Mouse (Mus musculus) B cell, adult 62 days (primary cell): Measurements from ENCODE around the gene Atad3a. TPM values are rescaled to one million over a fixed set of nuclear protein-coding genes. Genes with fewer than 3 reads are reported as not detected.

Experiments
- total RNA-seq: library from RNA; stranded (reverse); gene quantifications from 4 replicates; pipeline ENCODE4 v1.2.4, GENCODE M21; 2023

Gene Atad3a
- 43.7 to 60.2 TPM (median 50.2 TPM) in 4 replicates for total RNA-seq

GRCm38 (mm10) chr4:155760613-155761355 lies at the start of gene Atad3a:
Atad3a (minus strand) TSS chr4:155761093.

DNA sequence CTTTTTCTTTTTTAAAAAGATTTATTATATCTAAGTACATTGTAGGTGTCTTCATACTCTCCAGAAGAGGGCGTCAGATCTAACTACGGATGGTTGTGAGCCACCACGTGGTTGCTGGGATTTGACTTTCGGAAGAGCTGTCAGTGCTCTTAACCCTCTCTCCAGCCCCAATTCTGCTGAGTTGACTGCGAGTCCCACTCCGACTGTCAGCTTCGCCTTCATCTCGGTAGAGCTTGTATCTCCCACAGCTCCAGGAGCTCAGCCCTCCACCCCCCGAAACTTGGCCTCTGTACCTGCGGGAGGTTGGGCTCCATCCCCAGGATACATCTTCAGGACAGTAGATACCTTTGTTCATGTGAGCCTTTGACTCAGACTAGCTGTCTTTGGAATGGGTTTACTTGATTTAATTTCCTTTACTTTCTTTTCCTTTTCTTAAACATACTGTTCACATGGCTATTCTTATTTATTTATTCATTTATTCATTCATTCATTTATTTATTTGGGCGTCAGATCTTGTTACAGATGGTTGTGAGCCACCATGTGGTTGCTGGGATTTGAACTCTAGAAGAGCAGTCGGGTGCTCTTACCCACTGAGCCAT lies 41.9 kb upstream of the Atad3a start, which contains the start of gene Mrpl20:
TSS of gene Mrpl20 (plus strand) at position 138 of the 599 bp plus-strand sequence.

GRCm38 (mm10) chr4:155790021-155790489 lies 29.2 kb upstream of the Atad3a start, which contains the start of gene Ankrd65:
Ankrd65 (plus strand) TSS chr4:155790439.

DNA sequence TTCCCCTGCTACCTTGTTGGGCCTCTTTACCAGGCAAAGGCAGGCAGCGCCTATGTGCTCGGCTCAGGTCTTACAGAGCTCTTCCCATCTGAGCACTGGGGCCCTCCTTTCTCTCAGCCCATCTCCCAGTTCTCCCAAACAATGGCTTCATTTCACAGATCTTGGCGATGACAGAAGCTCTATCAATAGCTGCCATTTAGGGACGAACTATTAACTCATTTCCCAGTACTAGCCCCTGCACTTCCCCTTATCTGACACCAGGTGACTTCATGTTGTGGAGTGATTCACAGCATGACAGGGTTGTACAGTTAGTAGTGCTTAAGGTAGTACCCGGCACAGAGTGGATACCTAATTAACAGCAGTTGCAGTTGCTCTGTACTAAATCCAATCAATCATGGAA lies 24.9 kb upstream of the Atad3a start, which contains the start of gene Tmem88b:
TSS of gene Tmem88b (minus strand) at position 56 of the 400 bp plus-strand sequence.

DNA sequence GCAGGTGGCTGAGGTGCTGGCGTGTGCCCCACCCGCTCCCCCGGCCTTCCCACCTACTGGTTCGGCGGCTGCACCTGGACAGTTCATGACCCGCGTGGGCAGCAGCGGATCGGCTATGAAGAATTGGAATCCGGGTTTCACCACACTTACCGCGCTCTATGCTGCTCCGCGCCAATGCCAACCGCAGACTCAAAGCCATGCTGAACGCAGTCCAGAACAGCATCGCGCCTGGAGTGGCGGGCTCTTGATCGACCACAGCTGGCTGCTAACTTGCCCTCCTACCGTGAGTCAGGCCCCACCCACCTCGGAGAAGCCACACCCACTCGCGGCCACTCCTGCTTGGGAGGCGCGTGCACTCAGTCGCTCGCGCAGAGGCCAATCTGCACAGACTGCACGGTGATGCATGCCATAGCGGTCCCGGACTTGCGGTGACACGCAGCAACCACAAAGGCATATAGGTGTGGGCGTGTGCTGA lies 13.4 kb upstream of the Atad3a start, which contains the start of gene Vwa1:
TSS of gene Vwa1 (minus strand) at position 419 of the 475 bp plus-strand sequence.

GRCm38 (mm10) chr4:155734350-155734941 lies 26.4 kb downstream of the Atad3a start, which contains the start of gene Tmem240:
Tmem240 (plus strand) TSS chr4:155734800.

DNA sequence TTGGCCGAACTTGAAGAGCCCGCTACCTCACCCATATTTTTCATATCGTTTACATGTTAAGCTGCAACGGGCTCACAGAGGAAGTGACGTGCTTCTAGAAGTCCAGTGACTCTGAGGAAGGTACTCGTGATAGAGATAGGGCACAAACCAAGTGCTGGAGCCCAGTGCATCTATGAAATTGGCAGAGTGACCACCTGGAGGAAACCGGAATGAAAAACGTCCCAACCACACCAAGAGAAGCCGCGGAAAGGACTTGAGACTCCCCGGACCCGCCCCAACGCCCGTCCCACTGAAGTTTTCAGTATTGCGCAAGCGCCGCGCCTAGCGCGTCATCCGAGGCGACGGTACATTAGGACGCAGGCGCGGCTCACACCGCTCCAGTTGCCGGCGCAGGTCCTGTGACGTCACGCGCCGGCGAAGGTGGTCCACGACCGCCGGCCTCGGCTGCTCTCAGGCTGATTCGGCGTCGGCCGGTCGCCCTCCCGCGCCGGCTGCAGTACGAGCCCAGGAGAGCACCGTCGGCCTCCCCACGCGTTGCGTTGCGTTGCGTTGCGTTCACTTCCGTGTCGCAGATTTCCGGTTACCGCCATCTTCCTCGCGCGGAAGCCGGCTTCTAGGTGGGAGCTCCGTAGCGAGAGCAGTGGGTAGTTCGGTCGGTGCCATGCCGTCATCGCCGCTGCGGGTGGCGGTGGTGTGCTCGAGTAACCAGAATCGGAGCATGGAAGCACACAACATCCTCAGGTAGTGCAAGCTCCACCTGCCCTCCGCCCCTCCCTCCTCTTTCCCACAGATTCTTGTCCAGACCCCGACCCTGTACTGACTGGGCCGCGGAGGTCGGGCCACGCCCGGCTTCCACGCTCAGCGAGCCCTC lies 55.9 kb downstream of the Atad3a start, which contains the start of gene Ssu72:
TSS of gene Ssu72 (plus strand) at position 80 of the 871 bp plus-strand sequence.

GRCm38 (mm10) chr4:155694111-155694481 lies 66.8 kb downstream of the Atad3a start, which contains the start of gene Fndc10:
Fndc10 (plus strand) TSS chr4:155694342.

Other genes starting within 250 kb of the Atad3a start
- 45.9 to 60.5 TPM (median 47.9 TPM) in 4 replicates for gene Nadk, start 198.7 kb downstream of the Atad3a start, total RNA-seq
- gene Slc35e2, start 159.7 kb downstream of the Atad3a start, total RNA-seq = 29.8 to 32.3 TPM (median 30.3 TPM) in 4 replicates
- 154 to 176 TPM (median 160 TPM) in 4 replicates for gene Cdk11b, start 136.2 kb downstream of the Atad3a start, total RNA-seq
- not detected in 4 replicates for gene Gm10563, start 115.7 kb downstream of the Atad3a start, total RNA-seq
- not detected in 4 replicates for gene Mmp23, start 107.7 kb downstream of the Atad3a start, total RNA-seq
- gene Mib2, start 91.9 kb downstream of the Atad3a start, total RNA-seq = 32.6 to 38.9 TPM (median 36.1 TPM) in 4 replicates
- gene Fndc10, start 66.8 kb downstream of the Atad3a start, total RNA-seq = 3.5 to 4.2 TPM (median 3.5 TPM) in 4 replicates
- gene Ssu72, start 56.3 kb downstream of the Atad3a start, total RNA-seq = 73.6 to 87.0 TPM (median 79.3 TPM) in 4 replicates
- 0.27 to 0.60 TPM (median 0.51 TPM) in 4 replicates for gene Tmem240, start 26.3 kb downstream of the Atad3a start, total RNA-seq
- 0.14 TPM in 1 of 4 replicates, not detected in the others for gene Vwa1, start 13.6 kb upstream of the Atad3a start, total RNA-seq
- gene Tmem88b, start 24.8 kb upstream of the Atad3a start, total RNA-seq = not detected in 4 replicates
- not detected in 4 replicates for gene Ankrd65, start 29.3 kb upstream of the Atad3a start, total RNA-seq
- gene Mrpl20, start 41.8 kb upstream of the Atad3a start, total RNA-seq = 33.6 to 45.8 TPM (median 44.3 TPM) in 4 replicates
- 218 to 240 TPM (median 224 TPM) in 4 replicates for gene Ccnl2, start 51.4 kb upstream of the Atad3a start, total RNA-seq
- 68.9 to 81.9 TPM (median 72.2 TPM) in 4 replicates for gene Aurkaip1, start 70.2 kb upstream of the Atad3a start, total RNA-seq
- 7.0 to 12.1 TPM (median 9.7 TPM) in 4 replicates for gene Mxra8, start 78.6 kb upstream of the Atad3a start, total RNA-seq
- gene Dvl1, start 86.3 kb upstream of the Atad3a start, total RNA-seq = 70.4 to 73.0 TPM (median 71.2 TPM) in 4 replicates
- gene Tas1r3, start 102.3 kb upstream of the Atad3a start, total RNA-seq = 0.47 to 1.2 TPM (median 1.0 TPM) in 4 replicates
- gene Cptp, start 108.3 kb upstream of the Atad3a start, total RNA-seq = 8.7 to 10.9 TPM (median 9.2 TPM) in 4 replicates
- gene Ints11, start 108.5 kb upstream of the Atad3a start, total RNA-seq = 40.8 to 62.5 TPM (median 53.3 TPM) in 4 replicates
- 20.2 to 29.6 TPM (median 25.4 TPM) in 4 replicates for gene Pusl1, start 130.7 kb upstream of the Atad3a start, total RNA-seq
- gene Acap3, start 130.7 kb upstream of the Atad3a start, total RNA-seq = 56.9 to 83.6 TPM (median 66.9 TPM) in 4 replicates
- 108 to 126 TPM (median 115 TPM) in 4 replicates for gene Ube2j2, start 182.7 kb upstream of the Atad3a start, total RNA-seq
- gene C1qtnf12, start 201.2 kb upstream of the Atad3a start, total RNA-seq = 1.3 to 4.5 TPM (median 2.2 TPM) in 4 replicates
- gene B3galt6, start 231.6 kb upstream of the Atad3a start, total RNA-seq = 2.3 to 2.6 TPM (median 2.6 TPM) in 4 replicates
- gene Sdf4, start 231.8 kb upstream of the Atad3a start, total RNA-seq = 113 to 137 TPM (median 123 TPM) in 4 replicates